Mouse (Mus musculus) gastrocnemius, adult 2 months (tissue): ENCODE measurements around the gene Rbm48. TPM values are rescaled to one million over a fixed set of nuclear protein-coding genes. Genes with fewer than 3 reads are reported as not detected.

Source experiments
- DNase-seq: peaks from one replicate; pipeline ENCODE4 v3.0.0; 2022
- H3K27ac ChIP-seq: fragments of 200-600 bp; 2 replicates; pipeline ENCODE4 v1.8.1; 2022; ENCODE audit warnings: mild to moderate bottlenecking
- H3K4me3 ChIP-seq: fragments of 200-600 bp; 2 replicates; pipeline ENCODE4 v1.8.1; 2022; ENCODE audit warnings: mild to moderate bottlenecking, moderate library complexity
- CTCF ChIP-seq: fragments of 200-600 bp; IDR thresholded peaks from 2 replicates; pipeline ENCODE4 v1.8.1; 2022; ENCODE audit warnings: antibody characterized with exemption, mild to moderate bottlenecking, moderate library complexity
- intact Hi-C: fragments of 180-260 bp; cut with DNase I; formaldehyde crosslinking; loops from one replicate; pipeline ENCODE4 v1.15.1; 2025
- total RNA-seq, 2 experiments: library from RNA; stranded (reverse); gene quantifications; 2 replicates each; pipeline ENCODE4 v1.2.3; 2021

Gene Rbm48
- total RNA-seq, 2 experiments from 2014 or later, result 5.3 to 8.5 TPM

DNA sequence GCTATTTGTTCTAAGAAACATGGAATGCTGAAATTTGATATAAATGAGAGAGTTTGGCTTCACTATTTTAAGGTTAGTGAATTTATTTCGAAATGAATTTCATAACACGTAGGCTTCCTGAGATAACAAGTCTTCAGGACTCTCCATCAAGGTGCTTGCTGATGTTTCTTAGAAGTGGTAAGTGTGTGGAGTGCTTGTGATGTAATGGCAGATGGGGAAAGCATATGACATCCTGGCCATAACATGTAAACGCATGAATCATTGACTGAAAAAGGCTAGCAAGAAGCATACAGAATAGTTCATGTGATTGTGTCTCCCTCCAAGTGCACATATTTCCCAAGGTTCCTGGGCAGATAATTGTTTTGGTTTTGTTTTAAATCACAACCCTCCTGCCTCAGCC lies 4.4 kb upstream of the Rbm48 start:
- TF ChIP-seq CTCF, result no peak
- Histone ChIP-seq H3K4me3 (no peak overlapping the region), H3K27ac (no peak overlapping the region)
- DNase-seq, result no peak
- intact Hi-C loops, result no loop called here

DNA sequence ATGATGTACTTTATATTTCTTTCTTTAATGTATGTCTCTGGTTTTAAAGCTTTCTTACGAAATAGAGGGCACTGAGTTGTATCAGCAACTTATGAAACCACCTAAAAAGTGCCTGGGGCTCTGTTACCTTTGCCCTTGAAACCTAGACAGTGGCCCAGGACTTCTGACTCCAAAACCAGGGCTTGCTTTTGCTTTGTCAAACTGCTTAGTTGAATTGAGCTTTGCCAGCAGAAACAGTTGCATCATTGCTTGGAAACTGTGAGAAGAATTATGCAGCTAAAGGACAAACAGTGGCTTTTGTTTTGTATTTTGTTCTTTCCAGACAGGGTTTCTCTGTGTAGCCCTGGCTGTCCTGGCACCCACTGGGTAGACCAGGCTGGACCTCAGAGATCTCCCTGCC lies 3.9 kb upstream of the Rbm48 start:
- no peak overlapping the region for H3K27ac ChIP-seq
- intact Hi-C loops, result no loop called here
- TF ChIP-seq CTCF, result no peak
- no peak for DNase-seq
- H3K4me3 ChIP-seq, result no peak overlapping the region

DNA sequence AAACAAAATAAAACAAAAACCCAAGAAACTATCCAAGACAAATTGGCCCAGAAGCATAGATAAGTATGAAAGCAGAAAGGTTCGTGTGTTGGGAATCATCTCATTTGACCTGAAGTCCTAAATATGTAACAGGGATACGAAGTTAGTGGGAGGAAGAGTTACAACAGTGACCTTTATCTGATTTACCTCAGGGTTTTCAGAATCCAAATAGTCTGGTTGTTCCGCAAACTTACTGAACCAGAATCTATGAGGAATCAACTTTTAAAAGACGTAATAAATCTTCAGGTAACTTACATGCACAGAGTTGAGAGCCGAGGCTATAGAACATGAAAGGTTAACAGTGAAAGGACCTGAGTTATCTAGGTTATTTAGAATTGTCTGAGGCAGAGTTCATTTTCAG lies 2.4 kb upstream of the Rbm48 start:
- H3K27ac ChIP-seq, result no peak overlapping the region
- no peak for DNase-seq
- H3K4me3 ChIP-seq, result no peak overlapping the region
- TF ChIP-seq CTCF, result no peak
- intact Hi-C loops, result loop anchor here (5.0 kb wide), 1 partner anchor 51 kb away; no protein-coding TSS in a partner anchor

DNA sequence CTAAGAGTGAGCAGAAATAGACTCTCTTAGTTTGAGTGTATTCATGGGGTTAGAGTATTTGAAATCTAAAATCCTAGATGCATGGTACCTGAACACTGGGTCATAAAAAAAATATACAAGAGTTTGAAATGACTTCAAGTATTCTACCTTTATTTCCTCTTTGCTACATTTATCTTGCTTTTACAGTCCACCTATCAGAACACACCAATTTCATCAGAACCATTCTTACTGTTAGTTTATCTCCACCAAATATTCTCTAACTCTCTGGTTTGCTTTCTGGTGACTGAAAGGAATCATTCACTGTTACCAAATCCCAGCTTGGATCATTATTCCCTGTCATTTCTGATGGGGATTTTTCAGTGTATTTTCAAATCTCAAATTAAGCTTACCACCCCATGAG lies 786 bp upstream of the Rbm48 start:
- Histone ChIP-seq H3K4me3 (peak overlapping the region; percentile 88; the same call in 1 of the 2 replicates), H3K27ac (no peak overlapping the region)
- no peak for TF ChIP-seq CTCF
- intact Hi-C loops, result loop anchor here (5.0 kb wide), 1 partner anchor 50 kb away; no protein-coding TSS in a partner anchor
- no peak for DNase-seq

DNA sequence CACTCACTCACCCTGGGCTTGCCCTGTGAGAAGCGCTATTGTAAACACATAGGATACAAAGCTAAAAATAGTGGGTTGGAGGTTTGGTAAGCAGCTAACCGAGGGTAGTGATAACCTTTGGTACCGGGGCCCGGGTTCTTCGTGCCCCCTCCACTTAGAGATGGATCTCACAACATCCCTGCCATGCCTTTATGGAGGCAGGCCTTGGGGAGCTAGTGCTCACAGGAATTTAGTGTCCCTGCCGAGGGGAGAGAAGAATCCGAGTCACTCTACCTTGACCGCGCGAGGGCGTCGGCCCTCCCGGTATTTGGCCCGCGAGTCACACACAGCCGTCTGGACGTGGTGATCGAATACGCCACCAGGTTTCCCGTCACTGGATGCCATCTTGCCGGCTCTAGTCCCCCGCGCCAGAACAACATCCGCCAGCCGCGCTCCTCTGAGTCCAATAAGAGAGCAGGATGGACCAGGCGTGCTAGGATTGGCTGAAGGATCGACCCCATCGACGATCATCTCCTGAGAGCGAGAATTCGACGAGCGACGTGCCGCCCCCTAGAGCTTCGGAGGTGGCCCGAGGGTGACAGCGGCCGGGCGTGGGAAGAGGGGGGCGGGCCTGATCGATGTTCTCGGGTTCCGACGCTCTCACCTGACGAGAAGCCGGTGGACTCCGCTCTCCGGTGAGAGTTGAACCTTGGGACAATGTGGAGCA lies 539 bp downstream of the Rbm48 start, which contains the start of gene Pex1:
Gene Pex1, plus strand, starts transcription at position 374 of the 706 bp plus-strand sequence.
- H3K27ac ChIP-seq, result peak within 1 kb of the TSS; percentile 94
- peak; percentile 23; the same call in 1 of the 2 replicates for TF ChIP-seq CTCF
- peak; percentile 96 for DNase-seq
- intact Hi-C loops, result loop anchor here (5.0 kb wide), 1 partner anchor 49 kb away; no protein-coding TSS in a partner anchor
- H3K4me3 ChIP-seq, result peak within 1 kb of the TSS; percentile 88

DNA sequence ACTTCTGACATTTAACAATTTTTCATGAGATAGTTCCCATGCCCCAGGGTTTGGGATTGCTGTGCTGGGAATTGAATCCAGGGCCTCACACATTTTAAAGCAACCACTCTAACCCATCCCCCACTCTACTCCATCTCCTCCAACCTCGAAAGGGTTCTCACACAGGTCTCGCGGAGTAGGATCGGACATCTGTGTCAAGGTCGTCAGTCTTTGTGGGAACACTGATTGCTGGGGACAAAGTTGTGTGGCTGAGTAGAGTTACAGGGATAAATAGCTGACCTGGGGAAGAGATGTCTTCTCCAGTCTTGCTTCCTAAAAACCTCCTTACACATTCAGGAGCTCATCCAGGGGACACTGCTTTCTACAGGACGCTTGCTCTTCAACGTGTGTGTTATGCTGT lies 17.3 kb downstream of the Rbm48 start:
- no peak for DNase-seq
- TF ChIP-seq CTCF, result no peak
- Histone ChIP-seq H3K27ac (no peak overlapping the region), H3K4me3 (no peak overlapping the region)
- intact Hi-C loops, result no loop called here

DNA sequence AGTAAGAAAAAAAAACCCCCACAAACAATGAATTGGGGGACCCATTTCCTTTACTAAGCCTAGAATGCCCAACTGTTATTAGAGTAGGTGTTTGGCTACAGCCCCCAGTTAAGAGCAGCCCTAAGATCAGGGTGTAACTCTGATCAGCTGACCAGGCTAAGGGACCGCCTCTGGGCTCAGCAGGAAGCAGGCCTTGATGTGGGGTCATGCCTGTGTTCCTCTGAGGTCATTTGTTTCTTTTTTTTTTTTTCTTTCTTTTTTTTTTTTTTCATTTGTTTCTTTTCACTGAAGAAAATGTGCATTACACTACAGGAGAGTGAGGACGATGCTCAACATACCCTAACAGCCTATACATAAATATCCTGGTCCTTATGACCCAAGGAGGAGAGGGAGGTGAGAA lies 18.4 kb downstream of the Rbm48 start:
- no peak for TF ChIP-seq CTCF
- Histone ChIP-seq H3K4me3 (no peak overlapping the region), H3K27ac (no peak overlapping the region)
- DNase-seq, result no peak
- intact Hi-C loops, result no loop called here

DNA sequence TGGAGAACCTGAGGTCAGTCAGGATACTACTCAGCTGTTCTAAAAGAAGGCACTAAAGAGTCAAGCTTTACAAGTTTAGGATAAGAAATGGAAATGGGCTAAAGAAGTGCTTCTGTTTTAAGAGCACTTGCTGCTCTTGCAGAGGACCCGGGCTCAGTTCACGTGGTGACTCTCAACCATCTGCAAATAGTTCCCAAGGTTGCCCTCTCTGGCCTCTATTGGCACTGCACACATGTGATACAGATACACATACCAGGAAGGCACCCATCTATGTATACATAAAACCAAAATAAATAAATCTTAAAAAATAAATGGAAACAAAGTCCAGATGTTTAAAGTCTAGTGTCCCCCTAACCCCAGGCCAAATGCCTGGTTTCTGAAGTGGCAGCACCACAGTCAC lies 21.6 kb downstream of the Rbm48 start:
- no peak overlapping the region for H3K4me3 ChIP-seq
- no peak overlapping the region for H3K27ac ChIP-seq
- TF ChIP-seq CTCF, result no peak
- no peak for DNase-seq
- intact Hi-C loops, result no loop called here

DNA sequence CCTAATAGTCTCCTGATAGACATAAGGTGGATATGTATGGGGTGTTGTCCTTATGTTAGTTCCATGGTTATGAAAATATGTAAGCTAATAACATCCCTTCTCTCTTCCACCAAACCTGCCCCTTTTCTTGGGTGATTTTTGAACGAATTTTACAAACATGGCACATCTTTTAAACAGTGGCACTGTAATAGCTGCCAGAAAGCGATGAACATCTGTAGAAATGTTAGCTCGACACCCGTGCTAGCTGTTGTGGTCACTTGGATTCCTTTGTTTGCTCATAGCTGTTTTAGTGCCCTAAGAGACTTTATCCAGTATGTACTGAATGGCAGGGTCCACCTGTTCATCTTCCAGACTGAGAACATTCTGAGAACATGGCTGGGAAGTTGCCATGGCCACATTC lies 25.1 kb downstream of the Rbm48 start, which contains the start of gene 1700109H08Rik:
Gene 1700109H08Rik, plus strand, starts transcription at position 301 of the 400 bp plus-strand sequence.
- intact Hi-C loops, result no loop called here
- H3K27ac ChIP-seq, result no peak within 1 kb of the TSS
- TF ChIP-seq CTCF, result no peak
- H3K4me3 ChIP-seq, result no peak within 1 kb of the TSS
- DNase-seq, result no peak

DNA sequence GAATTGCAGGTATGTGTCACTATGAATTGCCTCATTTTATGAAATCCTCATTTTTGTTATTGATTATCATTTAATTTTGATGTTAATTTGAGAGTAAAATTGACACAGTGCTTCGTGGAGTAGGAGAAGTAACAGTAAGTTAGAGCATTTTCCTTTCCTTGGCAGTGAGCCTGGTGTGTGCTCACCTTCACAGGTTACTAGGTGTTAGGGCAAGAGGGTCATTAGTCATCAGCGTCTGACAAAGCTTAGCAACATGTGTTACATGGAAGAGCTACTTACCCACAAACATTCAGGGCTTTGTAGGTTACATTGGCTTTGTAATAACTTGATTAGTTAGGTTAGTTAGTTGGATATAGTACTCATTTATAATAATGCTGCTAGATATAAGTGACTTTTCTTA lies 42.2 kb downstream of the Rbm48 start:
- TF ChIP-seq CTCF, result no peak
- no peak overlapping the region for H3K27ac ChIP-seq
- H3K4me3 ChIP-seq, result no peak overlapping the region
- no peak for DNase-seq
- intact Hi-C loops, result no loop called here

DNA sequence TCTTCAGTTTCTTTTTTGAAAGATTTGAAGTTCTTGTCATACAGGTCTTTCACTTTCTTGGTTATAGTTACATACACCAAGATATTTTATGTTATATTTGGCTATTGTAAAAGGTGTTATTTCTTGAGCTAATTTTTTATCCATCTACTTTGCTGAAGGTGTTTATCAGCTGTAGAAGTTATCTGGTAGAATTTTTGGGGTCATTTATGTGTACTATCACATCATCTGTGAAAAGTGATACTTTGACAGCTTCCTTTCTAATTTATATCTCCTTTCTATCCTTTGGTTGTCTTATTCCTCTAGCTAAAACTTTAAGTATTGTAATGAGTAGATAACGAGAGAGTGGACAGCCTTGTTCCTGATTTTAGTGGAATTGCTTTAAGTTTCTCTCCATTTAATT lies 44.9 kb downstream of the Rbm48 start:
- no peak for TF ChIP-seq CTCF
- intact Hi-C loops, result no loop called here
- no peak for DNase-seq
- Histone ChIP-seq H3K4me3 (no peak overlapping the region), H3K27ac (no peak overlapping the region)

DNA sequence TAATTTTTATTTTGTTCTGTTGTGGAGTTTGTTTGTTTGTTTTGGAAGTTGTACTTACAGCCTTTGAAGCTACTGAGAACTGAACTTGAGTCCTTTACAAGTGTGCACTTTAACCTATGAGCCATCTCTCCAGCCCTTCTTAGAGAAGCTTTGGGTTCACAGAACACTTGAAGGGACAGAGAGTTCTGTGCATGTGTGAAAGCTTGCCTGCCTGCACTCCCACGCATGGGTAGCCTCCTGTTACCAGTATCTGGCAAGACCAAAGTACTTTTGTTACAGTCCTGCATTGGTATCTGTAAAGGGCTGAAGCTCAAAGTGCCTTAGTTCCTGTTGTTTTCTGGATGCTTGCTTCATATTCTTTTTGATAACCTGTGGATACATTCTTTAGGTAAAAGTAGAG lies 50.2 kb downstream of the Rbm48 start:
- no peak overlapping the region for H3K27ac ChIP-seq
- intact Hi-C loops, result loop anchor here (5.0 to 10.0 kb wide), 2 partner anchors 51 to 401 kb away; partner anchors contain the start of genes Pex1 and Rbm48
- no peak overlapping the region for H3K4me3 ChIP-seq
- TF ChIP-seq CTCF, result no peak
- DNase-seq, result no peak

DNA sequence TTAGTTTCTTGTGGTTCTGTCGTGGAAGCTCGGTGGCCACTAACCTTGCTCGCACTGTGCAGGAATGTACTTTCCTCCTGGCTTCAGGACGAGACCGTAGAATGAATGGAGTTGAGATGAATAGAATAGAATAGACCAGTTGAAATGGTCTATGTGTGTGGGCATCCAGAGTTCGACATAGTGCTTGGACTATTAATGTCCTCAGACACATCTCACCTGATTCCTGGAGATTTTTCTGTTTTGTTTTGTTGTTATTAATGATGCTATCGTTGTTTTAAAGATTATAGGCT lies 52.0 kb downstream of the Rbm48 start:
- H3K4me3 ChIP-seq, result peak overlapping the region; percentile 99
- TF ChIP-seq CTCF, result no peak
- intact Hi-C loops, result loop anchor here (10.0 kb wide), 1 partner anchor 400 kb away; no protein-coding TSS in a partner anchor
- DNase-seq, result no peak
- peak overlapping the region; percentile 97 for H3K27ac ChIP-seq
